Mouse (Mus musculus): ENCODE measurements around the gene Polr1c.

The Polr1c gene

DNA sequence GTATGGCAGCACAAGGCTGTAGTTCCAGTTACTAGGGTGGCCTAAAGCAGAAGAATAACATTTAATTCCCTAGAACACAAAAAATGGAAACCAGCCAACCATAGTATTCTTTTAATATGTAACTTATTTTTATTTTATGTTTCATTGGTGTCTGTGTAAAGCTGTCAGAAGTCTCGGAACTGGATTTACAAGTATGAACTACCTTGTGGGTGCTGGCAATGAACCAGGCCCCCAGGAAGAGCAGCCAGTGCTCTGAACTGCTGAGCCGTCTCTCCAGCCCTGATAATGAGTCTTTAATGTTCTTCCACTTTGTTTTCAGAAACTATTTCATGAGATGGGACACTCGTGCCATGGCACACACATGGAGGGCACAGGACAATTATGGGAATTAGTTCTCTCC, 37.3 kb downstream of the Polr1c start:
- DNase-seq: peak; percentile 13 to 52

DNA sequence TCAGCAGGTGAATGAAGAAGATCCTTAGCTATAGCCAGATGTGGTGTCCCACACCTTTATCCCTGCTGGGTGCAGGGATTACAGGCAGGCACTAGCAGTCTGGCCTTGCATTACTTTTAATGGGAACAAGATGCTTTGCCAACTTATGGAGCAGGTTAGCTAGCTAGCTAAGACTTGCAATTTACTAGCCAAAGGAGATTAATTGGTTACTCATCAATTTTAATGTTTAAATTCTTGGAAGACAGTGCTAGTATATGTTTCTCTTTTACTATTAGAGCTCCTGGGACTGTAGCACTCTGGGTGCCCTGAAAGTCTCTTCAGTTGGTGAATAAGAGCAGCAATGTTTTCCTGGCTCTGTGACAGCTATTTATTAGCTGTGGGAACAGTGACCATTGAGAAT, 41.2 kb downstream of the Polr1c start:
- peak in 1 of 2 experiments; percentile 6 for DNase-seq

DNA sequence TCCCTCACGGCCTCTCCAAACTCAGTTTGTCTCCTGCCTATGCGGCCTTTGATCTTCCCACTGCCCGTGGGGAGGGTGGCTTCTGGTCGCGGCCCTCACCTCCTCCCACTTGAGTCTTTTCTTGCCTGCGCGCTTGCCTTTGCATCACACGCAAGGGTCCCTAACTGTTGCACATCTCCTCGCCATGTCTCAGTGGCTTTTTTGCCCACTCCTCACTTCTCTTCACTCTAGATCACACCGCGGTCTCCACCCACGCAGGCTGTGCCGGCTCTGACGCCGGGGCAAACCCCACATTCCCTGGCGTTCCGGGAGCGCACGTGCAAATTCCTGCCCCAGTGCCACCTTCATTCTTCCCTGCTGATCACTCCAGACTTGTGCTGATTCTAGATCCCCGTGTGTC, 44.8 kb downstream of the Polr1c start:
- DNase-seq: peak; percentile 36 to 66

DNA sequence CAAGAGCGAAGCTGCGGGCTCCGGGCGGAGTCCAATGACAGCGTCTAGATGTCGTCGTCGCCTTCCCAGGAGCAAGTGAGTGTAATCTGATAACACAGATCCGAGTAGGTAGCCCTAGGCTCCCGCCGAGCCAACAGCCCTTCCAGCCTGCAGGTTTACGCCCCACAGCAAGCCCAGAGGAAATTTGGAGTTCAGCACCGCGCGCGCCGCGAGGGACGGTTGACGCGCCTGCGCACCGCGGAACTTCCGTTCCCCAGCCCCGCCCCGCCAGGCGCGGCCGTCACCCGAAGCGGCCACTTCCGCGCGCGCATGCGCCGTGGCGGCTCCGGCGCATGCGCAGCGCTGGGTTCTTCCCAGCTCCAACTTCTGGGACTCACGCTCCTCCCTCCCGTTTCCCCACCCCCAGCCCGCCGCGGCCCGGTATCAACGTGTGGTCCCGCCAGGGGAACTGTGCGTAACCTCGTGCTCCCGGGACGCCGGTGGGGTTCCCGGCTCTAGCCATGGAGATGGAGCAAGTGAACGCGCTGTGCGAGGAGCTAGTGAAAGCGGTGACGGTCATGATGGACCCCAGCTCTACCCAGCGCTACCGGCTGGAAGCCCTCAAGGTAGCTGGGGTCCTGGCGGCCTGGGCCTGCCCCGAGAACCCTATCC, 45.3 kb downstream of the Polr1c start, which contains the start of the genes Polh and Xpo5:
Gene Polh (minus strand): TSS at position 225 of the 651 bp plus-strand sequence.
Gene Xpo5 (plus strand): TSS at position 362 of the 651 bp plus-strand sequence.
- DNase-seq: peak; percentile 88 to 95

DNA sequence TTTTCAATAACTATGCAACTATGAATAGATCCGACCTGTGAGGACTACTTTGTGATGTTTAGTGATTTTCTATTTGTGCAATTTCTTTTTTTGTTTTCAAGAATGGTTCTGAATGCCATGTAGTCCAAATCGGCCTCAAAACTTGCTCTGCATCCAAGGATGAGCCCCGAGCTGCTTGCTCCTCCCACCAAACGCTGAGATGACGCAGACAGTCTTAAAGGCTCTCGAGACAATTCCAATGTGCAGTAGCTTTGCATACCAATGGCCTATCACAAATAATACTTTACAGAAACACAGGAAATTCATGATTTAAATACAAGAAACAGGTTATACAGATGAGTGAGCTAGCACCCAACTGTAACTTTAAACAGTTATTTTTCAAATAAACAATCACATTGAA, 46.7 kb downstream of the Polr1c start:
- DNase-seq: no peak

Measured in kidney, postnatal 25 days (tissue).